Mouse (Mus musculus): Measurements from ENCODE around the gene Wdr62. TPM values are rescaled to one million over a fixed set of nuclear protein-coding genes. Genes with fewer than 3 reads are reported as not detected.
A peak's percentile ranks its signal among the peaks of the same experiment; 100 is the strongest.

The Wdr62 gene
- polyA plus RNA-seq, 1 experiment from 2014 or later, result 5.2 TPM

DNA sequence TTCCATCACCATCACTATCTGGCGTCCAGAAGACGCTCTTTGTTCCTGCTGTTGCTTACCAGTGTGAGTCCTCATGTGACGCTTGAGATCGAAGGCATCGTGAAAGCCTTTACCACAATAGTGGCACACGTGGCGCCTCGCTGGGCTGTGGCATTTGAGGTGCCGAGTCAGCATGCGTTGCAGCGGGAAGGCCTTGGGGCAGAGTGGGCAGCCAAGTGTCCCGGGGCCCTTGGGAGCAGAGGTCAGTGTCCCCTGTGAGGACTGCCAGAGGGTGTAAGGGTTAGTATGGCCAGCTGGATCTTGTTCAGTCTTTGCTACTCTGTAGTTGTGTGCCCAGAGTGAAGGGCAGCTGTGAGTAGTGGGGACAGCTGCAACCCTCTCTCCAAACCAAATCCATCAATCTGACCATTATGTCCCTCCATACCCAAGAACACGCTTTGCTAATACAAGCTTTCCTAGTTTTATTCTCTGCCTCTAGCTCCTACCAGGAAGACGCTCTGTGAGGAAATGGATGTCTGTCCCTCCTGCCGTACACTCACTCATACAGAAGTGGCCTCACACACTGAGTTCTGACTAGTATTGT is 45.9 kb downstream of the Wdr62 start:
- 91% methylated on average over 15 of the region's 15 CpGs for WGBS
- no peak overlapping the region for H3K9ac ChIP-seq (replicated peaks; ENCODE audit: low read length)
- no peak overlapping the region for H3K4me2 ChIP-seq (ENCODE audit: low read depth, low read length)
- H3K9me3 ChIP-seq (replicated peaks; ENCODE audit: control insufficient read depth, low read length), result no peaks in the 10 kb centered on the region
- ATAC-seq (replicated peaks; ENCODE audit: insufficient number of reproducible peaks, low FRiP score, low TSS enrichment, low read depth), result no peak
- no peak overlapping the region for H3K27ac ChIP-seq (replicated peaks; ENCODE audit: low read depth, low read length)
- no peak for DNase-seq (ENCODE audit: low spot score)
- no peak overlapping the region for H3K4me3 ChIP-seq (ENCODE audit: low read depth, low read length)
- no peaks in the 10 kb centered on the region for H3K27me3 ChIP-seq (ENCODE audit: control insufficient read depth, insufficient read depth, low read length)
- no peaks in the 10 kb centered on the region; the same call in 1 of the 2 replicates for H3K4me1 ChIP-seq (ENCODE audit: control insufficient read depth, insufficient read depth, low read length)
- no peaks in the 10 kb centered on the region for H3K36me3 ChIP-seq (replicated peaks; ENCODE audit: control insufficient read depth, insufficient read depth, low read depth, low read length)

- no peaks in the 10 kb centered on the region for H3K36me3 ChIP-seq (replicated peaks; ENCODE audit: control insufficient read depth, insufficient read depth, low read depth, low read length)
- no peak overlapping the region for H3K9ac ChIP-seq (replicated peaks; ENCODE audit: low read length)
- no peak overlapping the region for H3K27ac ChIP-seq (replicated peaks; ENCODE audit: low read depth, low read length)
- no peaks in the 10 kb centered on the region; the same call in 1 of the 2 replicates for H3K4me1 ChIP-seq (ENCODE audit: control insufficient read depth, insufficient read depth, low read length)
- peak overlapping the region; percentile 76; the same call in 1 of the 2 replicates for H3K4me3 ChIP-seq (ENCODE audit: low read depth, low read length)
- no peaks in the 10 kb centered on the region for H3K9me3 ChIP-seq (replicated peaks; ENCODE audit: control insufficient read depth, low read length)
- H3K27me3 ChIP-seq (ENCODE audit: control insufficient read depth, insufficient read depth, low read length), result no peaks in the 10 kb centered on the region
- ATAC-seq (replicated peaks; ENCODE audit: insufficient number of reproducible peaks, low FRiP score, low TSS enrichment, low read depth) (no peak), DNase-seq (ENCODE audit: low spot score) (no peak)
- 87% methylated on average over 20 of the region's 20 CpGs for WGBS
- H3K4me2 ChIP-seq (ENCODE audit: low read depth, low read length), result no peak overlapping the region
Measured at GRCm38 (mm10) chr7:30233387-30233786, 46.8 kb downstream of the Wdr62 start.

- peak; percentile 19; the same call in 1 of the 2 replicates for ATAC-seq (replicated peaks; ENCODE audit: insufficient number of reproducible peaks, low FRiP score, low TSS enrichment, low read depth)
Measured at GRCm38 (mm10) chr7:30232631-30233148, 47.5 kb downstream of the Wdr62 start.

DNA sequence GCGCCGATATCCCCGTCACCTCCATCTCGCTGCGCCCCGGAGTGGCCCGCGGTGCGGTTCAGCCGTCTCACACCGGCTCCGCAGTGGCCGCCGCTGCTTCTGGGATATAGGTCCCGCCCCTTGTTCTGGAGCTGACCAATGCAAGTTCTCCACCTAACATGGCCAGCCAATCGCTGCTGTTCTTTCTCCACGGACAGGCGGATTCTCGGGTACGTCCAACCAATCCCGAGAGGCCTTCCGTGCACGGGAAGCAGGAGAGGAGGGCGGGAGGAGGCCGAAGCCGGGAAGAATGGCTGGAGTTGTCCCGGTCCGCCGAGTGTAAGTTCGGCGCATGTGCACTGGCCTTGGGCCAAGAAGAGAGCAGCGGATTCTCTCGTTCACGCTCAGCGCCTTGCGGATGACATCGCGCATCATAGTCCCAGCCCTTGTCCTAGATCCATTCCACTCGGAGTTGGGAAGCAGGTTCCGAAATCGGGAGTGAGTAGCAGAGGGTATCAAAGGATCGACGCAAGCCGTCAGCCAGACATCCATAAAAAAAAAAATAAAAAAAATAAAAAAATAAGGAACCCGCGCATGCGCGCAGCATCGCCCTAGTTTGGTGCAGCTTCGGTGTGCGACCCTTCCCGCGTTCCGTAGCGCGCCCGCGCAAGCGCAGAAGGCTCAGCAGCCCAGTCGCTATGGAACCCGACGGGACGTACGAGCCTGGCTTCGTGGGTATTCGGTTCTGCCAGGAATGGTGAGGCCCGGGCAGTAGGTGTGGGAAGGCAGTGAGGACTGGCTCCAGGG is 48.4 kb downstream of the Wdr62 start, which contains the start of the genes Polr2i and Tbcb:
Polr2i (plus strand) TSS at position 280 of the 786 bp plus-strand sequence.
Tbcb (minus strand) TSS at position 604 of the 786 bp plus-strand sequence.
- H3K4me3 ChIP-seq (ENCODE audit: low read depth, low read length), result peak within 1 kb of the TSS; percentile 76
- no peaks in the 10 kb centered on the region; the same call in 1 of the 2 replicates for H3K36me3 ChIP-seq (replicated peaks; ENCODE audit: control insufficient read depth, insufficient read depth, low read depth, low read length)
- peak within 1 kb of the TSS; percentile 81 for H3K9ac ChIP-seq (replicated peaks; ENCODE audit: low read length)
- under 1% methylated on average over 67 of the region's 67 CpGs for WGBS
- no peaks in the 10 kb centered on the region for H3K9me3 ChIP-seq (replicated peaks; ENCODE audit: control insufficient read depth, low read length)
- H3K27me3 ChIP-seq (ENCODE audit: control insufficient read depth, insufficient read depth, low read length), result no peaks in the 10 kb centered on the region
- peak within 1 kb of the TSS; percentile 93 for H3K27ac ChIP-seq (replicated peaks; ENCODE audit: low read depth, low read length)
- peak within 1 kb of the TSS; percentile 70 for H3K4me2 ChIP-seq (ENCODE audit: low read depth, low read length)
- DNase-seq (ENCODE audit: low spot score) (peak; percentile 97), ATAC-seq (replicated peaks; ENCODE audit: insufficient number of reproducible peaks, low FRiP score, low TSS enrichment, low read depth) (peak; percentile 92)
- no peaks in the 10 kb centered on the region; the same call in 1 of the 2 replicates for H3K4me1 ChIP-seq (ENCODE audit: control insufficient read depth, insufficient read depth, low read length)

More at GRCm38 (mm10) chr7:30232631-30233148, 47.5 kb downstream of the Wdr62 start:
- H3K36me3 ChIP-seq (replicated peaks; ENCODE audit: control insufficient read depth, insufficient read depth, low read depth, low read length), result no peaks in the 10 kb centered on the region
- H3K4me3 ChIP-seq (ENCODE audit: low read depth, low read length), result peak overlapping the region; percentile 76
- peak; percentile 78 for DNase-seq (ENCODE audit: low spot score)
- no peaks in the 10 kb centered on the region for H3K9me3 ChIP-seq (replicated peaks; ENCODE audit: control insufficient read depth, low read length)
- WGBS, result 2% methylated on average over 24 of the region's 24 CpGs
- H3K4me2 ChIP-seq (ENCODE audit: low read depth, low read length), result peak overlapping the region; percentile 63
- peak overlapping the region; percentile 52; the same call in 1 of the 2 replicates for H3K27ac ChIP-seq (replicated peaks; ENCODE audit: low read depth, low read length)
- H3K9ac ChIP-seq (replicated peaks; ENCODE audit: low read length), result peak overlapping the region; percentile 81
- no peaks in the 10 kb centered on the region for H3K27me3 ChIP-seq (ENCODE audit: control insufficient read depth, insufficient read depth, low read length)
- H3K4me1 ChIP-seq (ENCODE audit: control insufficient read depth, insufficient read depth, low read length), result no peaks in the 10 kb centered on the region; the same call in 1 of the 2 replicates

DNA sequence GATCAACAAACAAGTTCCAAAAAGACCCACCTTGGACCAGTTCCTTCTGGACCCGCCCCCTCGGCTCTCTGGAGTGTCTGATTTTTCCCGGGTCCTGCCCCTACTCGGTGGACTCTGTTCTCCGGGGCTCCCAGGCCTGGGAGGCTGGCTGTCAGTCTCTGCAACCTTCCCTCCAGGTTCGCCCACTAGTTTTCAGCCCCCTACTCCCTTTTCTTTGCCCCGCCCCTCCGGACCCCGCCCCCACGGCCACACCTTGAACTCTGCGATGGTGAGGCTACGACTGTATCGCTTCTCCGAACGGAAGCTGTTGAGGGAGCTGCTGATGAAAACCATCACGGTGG is 48.9 kb downstream of the Wdr62 start:
- H3K36me3 ChIP-seq (replicated peaks; ENCODE audit: control insufficient read depth, insufficient read depth, low read depth, low read length), result peaks cover 2% of the 10 kb centered on the region
- peak overlapping the region; percentile 70 for H3K4me2 ChIP-seq (ENCODE audit: low read depth, low read length)
- DNase-seq (ENCODE audit: low spot score), result no peak
- peak overlapping the region; percentile 17; the same call in 1 of the 2 replicates for H3K27ac ChIP-seq (replicated peaks; ENCODE audit: low read depth, low read length)
- H3K4me3 ChIP-seq (ENCODE audit: low read depth, low read length), result peak overlapping the region; percentile 76
- H3K9me3 ChIP-seq (replicated peaks; ENCODE audit: control insufficient read depth, low read length), result no peaks in the 10 kb centered on the region
- no peak; the same call in none of the 2 replicates for ATAC-seq (replicated peaks; ENCODE audit: insufficient number of reproducible peaks, low FRiP score, low TSS enrichment, low read depth)
- 0% methylated on average over 16 of the region's 16 CpGs for WGBS
- H3K4me1 ChIP-seq (ENCODE audit: control insufficient read depth, insufficient read depth, low read length), result no peaks in the 10 kb centered on the region; the same call in 1 of the 2 replicates
- no peaks in the 10 kb centered on the region for H3K27me3 ChIP-seq (ENCODE audit: control insufficient read depth, insufficient read depth, low read length)
- peak overlapping the region; percentile 37 for H3K9ac ChIP-seq (replicated peaks; ENCODE audit: low read length)

DNA sequence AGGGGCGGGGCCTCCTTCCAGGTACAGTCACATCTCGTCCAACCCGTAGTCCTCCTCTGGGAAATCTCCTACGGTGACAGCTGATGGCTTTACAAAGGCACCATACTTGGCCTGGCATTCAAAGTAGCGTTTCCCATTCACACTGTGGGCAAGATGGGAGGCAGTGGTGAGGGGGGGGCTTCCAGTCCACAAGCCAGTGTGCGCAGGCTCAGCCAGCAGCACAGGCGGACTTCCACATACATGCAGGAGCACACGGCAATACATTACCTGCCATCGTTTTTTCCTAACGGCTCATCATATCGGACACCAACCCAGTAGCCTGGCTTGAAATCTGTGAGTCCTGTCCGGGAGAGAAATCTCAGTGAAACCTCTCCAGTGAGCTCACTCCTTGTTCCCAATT is 56.0 kb downstream of the Wdr62 start:
- Histone ChIP-seq H3K27ac (replicated peaks; ENCODE audit: low read depth, low read length) (no peak overlapping the region), H3K9me3 (replicated peaks; ENCODE audit: control insufficient read depth, low read length) (no peaks in the 10 kb centered on the region), H3K36me3 (replicated peaks; ENCODE audit: control insufficient read depth, insufficient read depth, low read depth, low read length) (peaks cover 10% of the 10 kb centered on the region), H3K27me3 (ENCODE audit: control insufficient read depth, insufficient read depth, low read length) (no peaks in the 10 kb centered on the region), H3K4me3 (ENCODE audit: low read depth, low read length) (no peak overlapping the region), H3K4me2 (ENCODE audit: low read depth, low read length) (no peak overlapping the region), H3K9ac (replicated peaks; ENCODE audit: low read length) (no peak overlapping the region), H3K4me1 (ENCODE audit: control insufficient read depth, insufficient read depth, low read length) (no peaks in the 10 kb centered on the region)
- WGBS, result 91% methylated on average over 12 of the region's 12 CpGs
- ATAC-seq (replicated peaks; ENCODE audit: insufficient number of reproducible peaks, low FRiP score, low TSS enrichment, low read depth), result no peak
- no peak for DNase-seq (ENCODE audit: low spot score)

DNA sequence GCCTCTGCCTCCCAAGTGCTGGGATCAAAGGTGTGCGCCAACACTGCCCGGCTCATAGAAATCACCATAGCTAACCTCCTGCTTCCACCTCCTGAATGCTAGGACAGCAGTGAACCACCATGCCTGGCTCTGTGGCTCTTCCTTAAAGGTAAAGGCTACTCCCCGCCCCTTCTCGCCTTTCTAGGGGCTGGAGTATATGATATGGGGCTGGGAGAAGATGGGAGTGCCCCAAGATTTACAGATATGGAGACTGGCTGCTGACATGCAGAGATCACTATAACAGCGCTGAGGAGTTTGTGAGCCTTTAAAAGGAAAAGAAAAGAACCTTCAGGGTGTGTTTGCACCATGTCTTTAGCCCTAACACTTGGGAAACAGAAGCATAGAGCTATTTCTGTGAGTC is 58.0 kb downstream of the Wdr62 start:
- 0 out of 2 replicates have a peak, but pooled peaks cover 2% of the 10 kb centered on the region for H3K4me1 ChIP-seq (ENCODE audit: control insufficient read depth, insufficient read depth, low read length)
- no peak overlapping the region for H3K27ac ChIP-seq (replicated peaks; ENCODE audit: low read depth, low read length)
- no peak overlapping the region for H3K9ac ChIP-seq (replicated peaks; ENCODE audit: low read length)
- H3K4me2 ChIP-seq (ENCODE audit: low read depth, low read length), result no peak overlapping the region
- 89% methylated on average over 5 of the region's 5 CpGs for WGBS
- DNase-seq (ENCODE audit: low spot score) (no peak), ATAC-seq (replicated peaks; ENCODE audit: insufficient number of reproducible peaks, low FRiP score, low TSS enrichment, low read depth) (no peak)
- H3K36me3 ChIP-seq (replicated peaks; ENCODE audit: control insufficient read depth, insufficient read depth, low read depth, low read length), result peaks cover 10% of the 10 kb centered on the region
- H3K9me3 ChIP-seq (replicated peaks; ENCODE audit: control insufficient read depth, low read length), result no peaks in the 10 kb centered on the region
- H3K4me3 ChIP-seq (ENCODE audit: low read depth, low read length), result no peak overlapping the region
- no peaks in the 10 kb centered on the region for H3K27me3 ChIP-seq (ENCODE audit: control insufficient read depth, insufficient read depth, low read length)
